Mouse (Mus musculus): ENCODE measurements around the gene Stard3nl. TPM values are rescaled to one million over a fixed set of nuclear protein-coding genes. Genes with fewer than 3 reads are reported as not detected.

Stard3nl gene
- polyA plus RNA-seq, 1 experiment from 2014 or later, result 87.8 TPM

- Histone ChIP-seq H3K4me3 (replicated peaks; ENCODE audit: low read depth, low read length) (no peak overlapping the region), H3K27me3 (ENCODE audit: insufficient read depth, low read length) (no peaks in the 10 kb centered on the region), H3K4me2 (ENCODE audit: low read length) (no peak overlapping the region), H3K4me1 (replicated peaks; ENCODE audit: insufficient read depth, low read length) (no peaks in the 10 kb centered on the region), H3K9ac (ENCODE audit: low read depth, low read length) (no peak overlapping the region), H3K9me3 (replicated peaks; ENCODE audit: low read length) (no peaks in the 10 kb centered on the region), H3K27ac (no peak overlapping the region), H3K36me3 (ENCODE audit: insufficient read depth, low read length) (no peaks in the 10 kb centered on the region)
- no peak for DNase-seq (ENCODE audit: low spot score)
- 93% methylated on average over 2 of the region's 2 CpGs for WGBS
- no peak for TF ChIP-seq CTCF (IDR thresholded peaks at IDR 0.05; ENCODE audit: low read depth)
- no peak for ATAC-seq (replicated peaks; ENCODE audit: low FRiP score, low read depth)
Measured at GRCm38 (mm10) chr13:19407953-19408352, 12.4 kb upstream of the Stard3nl start.

GRCm38 (mm10) chr13:19404623-19405022 lies 9.0 kb upstream of the Stard3nl start:
- DNase-seq (ENCODE audit: low spot score) (no peak), ATAC-seq (replicated peaks; ENCODE audit: low FRiP score, low read depth) (no peak)
- TF ChIP-seq CTCF (IDR thresholded peaks at IDR 0.05; ENCODE audit: low read depth), result no peak
- no peaks in the 10 kb centered on the region for H3K9me3 ChIP-seq (replicated peaks; ENCODE audit: low read length)
- no peak overlapping the region for H3K4me2 ChIP-seq (ENCODE audit: low read length)
- H3K27me3 ChIP-seq (ENCODE audit: insufficient read depth, low read length), result no peaks in the 10 kb centered on the region
- no peak overlapping the region for H3K27ac ChIP-seq
- no peak overlapping the region for H3K4me3 ChIP-seq (replicated peaks; ENCODE audit: low read depth, low read length)
- WGBS, result 70% methylated on average over 2 of the region's 2 CpGs
- H3K9ac ChIP-seq (ENCODE audit: low read depth, low read length), result no peak overlapping the region
- no peaks in the 10 kb centered on the region for H3K4me1 ChIP-seq (replicated peaks; ENCODE audit: insufficient read depth, low read length)
- no peaks in the 10 kb centered on the region for H3K36me3 ChIP-seq (ENCODE audit: insufficient read depth, low read length)

DNA sequence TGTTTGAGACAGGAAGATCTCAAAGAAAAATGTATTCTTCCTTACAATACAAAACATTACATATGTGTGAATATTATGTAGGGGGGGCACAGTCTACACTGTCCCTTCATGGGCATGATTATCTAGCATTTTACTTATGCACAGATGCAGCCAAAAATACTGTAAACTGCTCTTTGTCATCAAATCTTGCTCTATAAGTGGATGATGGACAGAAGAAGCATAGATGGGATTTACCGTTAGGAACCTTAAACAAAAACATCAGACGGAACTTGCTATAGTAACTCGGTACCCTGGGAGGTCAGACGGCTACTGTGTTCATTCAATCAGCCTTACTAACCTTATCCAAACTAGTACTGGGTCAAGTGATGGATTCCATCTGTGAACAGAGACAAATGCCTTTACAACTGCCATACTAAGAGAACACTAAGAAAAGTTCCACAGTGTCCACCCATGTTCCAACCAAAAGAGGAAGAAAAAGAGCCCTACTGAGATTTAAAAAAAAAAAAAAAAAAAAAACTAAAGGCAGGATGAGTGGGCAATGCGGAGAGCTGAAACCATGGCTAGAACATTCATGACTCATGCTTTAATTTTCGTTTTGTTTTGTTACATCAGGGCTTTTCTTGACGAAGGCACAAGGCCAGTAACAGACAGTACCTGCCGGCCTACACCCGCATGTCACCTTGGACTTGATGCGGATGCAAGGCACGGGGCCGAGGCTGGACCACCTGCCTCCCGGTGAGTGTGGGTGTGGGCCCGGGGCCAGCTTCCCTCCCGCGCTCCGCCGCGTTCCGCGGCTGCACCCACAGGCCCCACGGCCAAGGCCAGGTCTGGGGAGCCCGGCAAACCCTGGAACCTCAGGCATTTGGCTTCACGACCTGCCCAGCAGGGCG lies 552 bp downstream of the Stard3nl start:
- Histone ChIP-seq H3K36me3 (ENCODE audit: insufficient read depth, low read length) (no peaks in the 10 kb centered on the region), H3K4me2 (ENCODE audit: low read length) (peak overlapping the region; percentile 69), H3K27me3 (ENCODE audit: insufficient read depth, low read length) (no peaks in the 10 kb centered on the region), H3K4me1 (replicated peaks; ENCODE audit: insufficient read depth, low read length) (0 out of 2 replicates have a peak, but pooled peaks cover 7% of the 10 kb centered on the region), H3K9ac (ENCODE audit: low read depth, low read length) (peak overlapping the region; percentile 81), H3K4me3 (replicated peaks; ENCODE audit: low read depth, low read length) (peak overlapping the region; percentile 81), H3K27ac (peak overlapping the region; percentile 60), H3K9me3 (replicated peaks; ENCODE audit: low read length) (no peaks in the 10 kb centered on the region)
- no peak for TF ChIP-seq CTCF (IDR thresholded peaks at IDR 0.05; ENCODE audit: low read depth)
- DNase-seq (ENCODE audit: low spot score) (peak; percentile 38), ATAC-seq (replicated peaks; ENCODE audit: low FRiP score, low read depth) (peak; percentile 82; the same call in 1 of the 2 replicates)
- under 1% methylated on average over 25 of the region's 25 CpGs for WGBS

DNA sequence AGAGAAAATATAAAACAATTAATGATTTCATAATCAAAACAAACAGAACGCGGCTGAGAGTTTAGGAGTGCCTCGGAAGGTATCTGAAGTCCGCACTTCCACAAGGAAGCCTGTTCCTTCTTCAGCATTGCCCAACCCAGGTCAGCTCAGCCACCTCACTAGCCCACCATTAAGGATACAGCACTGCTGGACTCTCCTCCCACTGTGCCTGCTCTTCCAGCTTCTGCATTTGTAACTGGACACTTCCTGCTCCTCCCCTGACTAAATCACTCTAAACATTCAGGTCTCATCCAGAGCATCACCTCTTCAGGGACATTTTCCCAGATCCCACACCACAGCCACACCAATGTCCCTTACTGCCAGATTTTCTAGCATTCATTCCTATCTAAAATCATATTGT lies 1.4 kb downstream of the Stard3nl start:
- Histone ChIP-seq H3K9me3 (replicated peaks; ENCODE audit: low read length) (no peaks in the 10 kb centered on the region), H3K36me3 (ENCODE audit: insufficient read depth, low read length) (no peaks in the 10 kb centered on the region), H3K27ac (no peak overlapping the region), H3K4me3 (replicated peaks; ENCODE audit: low read depth, low read length) (no peak overlapping the region), H3K4me1 (replicated peaks; ENCODE audit: insufficient read depth, low read length) (0 out of 2 replicates have a peak, but pooled peaks cover 7% of the 10 kb centered on the region), H3K4me2 (ENCODE audit: low read length) (peak overlapping the region; percentile 69), H3K9ac (ENCODE audit: low read depth, low read length) (no peak overlapping the region), H3K27me3 (ENCODE audit: insufficient read depth, low read length) (no peaks in the 10 kb centered on the region)
- WGBS, result 11% methylated on average over 4 of the region's 4 CpGs
- TF ChIP-seq CTCF (IDR thresholded peaks at IDR 0.05; ENCODE audit: low read depth), result no peak
- DNase-seq (ENCODE audit: low spot score), result peak; percentile 83
- ATAC-seq (replicated peaks; ENCODE audit: low FRiP score, low read depth), result no peak

- ATAC-seq (replicated peaks; ENCODE audit: low FRiP score, low read depth), result no peak
- Histone ChIP-seq H3K9ac (ENCODE audit: low read depth, low read length) (no peak overlapping the region), H3K4me3 (replicated peaks; ENCODE audit: low read depth, low read length) (no peak overlapping the region), H3K27me3 (ENCODE audit: insufficient read depth, low read length) (no peaks in the 10 kb centered on the region), H3K27ac (no peak overlapping the region), H3K9me3 (replicated peaks; ENCODE audit: low read length) (no peaks in the 10 kb centered on the region), H3K4me2 (ENCODE audit: low read length) (peak overlapping the region; percentile 69), H3K4me1 (replicated peaks; ENCODE audit: insufficient read depth, low read length) (0 out of 2 replicates have a peak, but pooled peaks cover 7% of the 10 kb centered on the region), H3K36me3 (ENCODE audit: insufficient read depth, low read length) (no peaks in the 10 kb centered on the region)
- WGBS, result 82% methylated on average over 2 of the region's 2 CpGs
- no peak for TF ChIP-seq CTCF (IDR thresholded peaks at IDR 0.05; ENCODE audit: low read depth)
- no peak for DNase-seq (ENCODE audit: low spot score)
Measured at GRCm38 (mm10) chr13:19393731-19394130, 1.9 kb downstream of the Stard3nl start.

- WGBS, result 68% methylated on average over 4 of the region's 4 CpGs
- Histone ChIP-seq H3K36me3 (ENCODE audit: insufficient read depth, low read length) (no peaks in the 10 kb centered on the region), H3K9ac (ENCODE audit: low read depth, low read length) (no peak overlapping the region), H3K4me3 (replicated peaks; ENCODE audit: low read depth, low read length) (no peak overlapping the region), H3K4me2 (ENCODE audit: low read length) (no peak overlapping the region), H3K9me3 (replicated peaks; ENCODE audit: low read length) (no peaks in the 10 kb centered on the region), H3K27ac (0 out of 2 replicates have a peak overlapping the region, but pooled peaks have one; percentile 0), H3K4me1 (replicated peaks; ENCODE audit: insufficient read depth, low read length) (0 out of 2 replicates have a peak, but pooled peaks cover 7% of the 10 kb centered on the region), H3K27me3 (ENCODE audit: insufficient read depth, low read length) (no peaks in the 10 kb centered on the region)
- ATAC-seq (replicated peaks; ENCODE audit: low FRiP score, low read depth) (no peak), DNase-seq (ENCODE audit: low spot score) (peak; percentile 18)
- no peak for TF ChIP-seq CTCF (IDR thresholded peaks at IDR 0.05; ENCODE audit: low read depth)
Measured at GRCm38 (mm10) chr13:19391608-19392007, 4.0 kb downstream of the Stard3nl start.

Data from kidney, postnatal 0 days (tissue).